Mouse (Mus musculus): ENCODE results near the gene Avpr2.

DNA sequence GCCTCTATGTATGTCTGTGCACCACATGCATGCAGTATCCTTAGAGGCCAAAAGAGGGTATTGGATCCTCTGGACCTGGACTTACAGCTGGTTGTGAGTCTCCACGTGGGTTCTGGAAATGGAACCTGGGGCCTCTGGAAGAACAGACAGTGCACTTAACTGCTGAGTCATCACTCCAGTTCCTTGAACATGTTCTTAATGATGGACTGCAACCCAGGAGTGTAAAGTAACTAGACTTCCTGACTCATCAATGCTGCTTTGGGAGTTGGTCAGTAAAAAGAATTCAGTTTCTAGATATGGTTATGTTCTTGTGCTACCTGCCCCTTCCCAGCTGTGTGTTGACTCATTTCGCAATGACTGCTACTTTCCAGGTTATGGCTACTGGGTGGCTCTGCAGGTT is 40.0 kb downstream of the Avpr2 start:
- TF ChIP-seq CTCF (conservative IDR thresholded peaks at IDR 0.05; ENCODE audit: insufficient read depth, insufficient read length, low read depth, low read length), result no peak
- TF ChIP-seq POLR2A (IDR thresholded peaks at IDR 0.05; ENCODE audit: low read depth, low read length), result no peak

Measured in kidney, adult 2 months (tissue).